Mouse (Mus musculus) olfactory bulb, adult 2 months (tissue): ENCODE data around the gene Drd2. TPM values are rescaled to one million over a fixed set of nuclear protein-coding genes. Genes with fewer than 3 reads are reported as not detected.

ENCODE experiments used
- H3K27ac ChIP-seq: fragments of 200-500 bp; 2 replicates; pipeline ENCODE4 v1.5.1; 2012; ENCODE audit warnings: low read depth, low read length; ENCODE audit not compliant: insufficient read depth
- H3K4me1 ChIP-seq: fragments of 200-500 bp; 2 replicates; pipeline ENCODE4 v1.6.1; 2012; ENCODE audit warnings: low read length; ENCODE audit not compliant: control insufficient read depth, insufficient read depth
- H3K4me3 ChIP-seq: fragments of 200-500 bp; 2 replicates; pipeline ENCODE4 v1.5.1; 2012; ENCODE audit warnings: mild to moderate bottlenecking, low read depth, low read length, moderate library complexity; ENCODE audit not compliant: insufficient read depth
- CTCF ChIP-seq: fragments of 200-500 bp; IDR thresholded peaks from 2 replicates; pipeline ENCODE4 v1.5.1; 2012; ENCODE audit warnings: low read depth, mild to moderate bottlenecking, low read length, moderate library complexity; ENCODE audit not compliant: insufficient read depth
- POLR2A ChIP-seq: fragments of 200-500 bp; IDR thresholded peaks from 2 replicates; pipeline ENCODE4 v1.6.1; 2012; ENCODE audit warnings: mild to moderate bottlenecking, low read depth, low read length, moderate library complexity; ENCODE audit not compliant: insufficient read depth
- WGBS: fragments of 180-500 bp; shearing (Covaris S2); methylation state at CpG from one replicate; pipeline ENCODE4 v1.1.7; 2018; 5-methylcytosine and 5-hydroxymethylcytosine counted together
- polyA plus RNA-seq: library from polyadenylated mRNA; stranded (reverse); fragments of >200 nt; gene quantifications from 2 replicates; pipeline ENCODE4 v1.2.4, GENCODE M21; 2012; ENCODE audit warnings: low replicate concordance; ENCODE audit not compliant: missing spikeins, insufficient read depth, insufficient read length

Gene Drd2
- polyA plus RNA-seq, 1 experiment = not detected

GRCm38 (mm10) chr9:49384041-49384440 lies 43.6 kb downstream of the Drd2 start:
- H3K27ac ChIP-seq = no peak overlapping the region
- no peak overlapping the region for H3K4me3 ChIP-seq
- TF ChIP-seq POLR2A (no peak), CTCF (no peak)
- H3K4me1 ChIP-seq = peaks cover 4% of the 10 kb centered on the region; the same call in 1 of the 2 replicates
- WGBS = 64% methylated on average over 3 of the region's 3 CpGs

GRCm38 (mm10) chr9:49384855-49385254 lies 44.4 kb downstream of the Drd2 start:
- no peak overlapping the region for H3K27ac ChIP-seq
- H3K4me1 ChIP-seq = peaks cover 4% of the 10 kb centered on the region; the same call in 1 of the 2 replicates
- WGBS = 95% methylated on average over 6 of the region's 6 CpGs
- no peak overlapping the region for H3K4me3 ChIP-seq
- TF ChIP-seq POLR2A (no peak), CTCF (no peak)

- Histone ChIP-seq H3K4me1 (peaks cover 4% of the 10 kb centered on the region; the same call in 1 of the 2 replicates), H3K4me3 (no peak overlapping the region), H3K27ac (no peak overlapping the region)
- TF ChIP-seq CTCF (no peak), POLR2A (no peak)
- 64% methylated on average over 7 of the region's 7 CpGs for WGBS
These were observed 44.9 kb downstream of the Drd2 start for GRCm38 (mm10) chr9:49385301-49385700.

GRCm38 (mm10) chr9:49386119-49386518 lies 45.7 kb downstream of the Drd2 start:
- no peak for TF ChIP-seq CTCF
- no peak for TF ChIP-seq POLR2A
- 18% methylated on average over 11 of the region's 11 CpGs for WGBS
- H3K4me3 ChIP-seq = no peak overlapping the region
- peaks cover 4% of the 10 kb centered on the region; the same call in 1 of the 2 replicates for H3K4me1 ChIP-seq
- no peak overlapping the region for H3K27ac ChIP-seq

DNA sequence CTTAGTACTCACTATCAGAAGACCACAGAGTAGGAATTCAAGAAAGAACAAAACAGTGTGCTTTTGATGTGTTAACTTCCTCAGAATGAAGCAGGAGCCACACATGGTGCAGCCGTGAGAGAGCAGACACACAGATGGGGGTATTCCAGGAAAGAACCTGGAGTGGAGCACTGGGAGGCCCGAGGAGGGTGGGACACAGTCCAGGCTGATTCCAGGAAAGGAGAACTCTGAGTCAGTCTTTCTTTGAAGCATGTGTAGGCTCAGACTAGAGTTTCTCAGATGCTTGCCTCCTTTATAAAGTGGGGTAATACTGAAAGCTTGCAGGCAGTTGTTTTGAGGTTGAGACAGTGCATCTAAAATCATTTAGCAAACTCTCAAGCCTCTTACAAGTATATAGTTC lies 51.8 kb downstream of the Drd2 start:
- no peak for TF ChIP-seq CTCF
- no peak for TF ChIP-seq POLR2A
- Histone ChIP-seq H3K4me1 (no peaks in the 10 kb centered on the region), H3K27ac (no peak overlapping the region), H3K4me3 (no peak overlapping the region)
- 47% methylated on average over 2 of the region's 2 CpGs for WGBS

DNA sequence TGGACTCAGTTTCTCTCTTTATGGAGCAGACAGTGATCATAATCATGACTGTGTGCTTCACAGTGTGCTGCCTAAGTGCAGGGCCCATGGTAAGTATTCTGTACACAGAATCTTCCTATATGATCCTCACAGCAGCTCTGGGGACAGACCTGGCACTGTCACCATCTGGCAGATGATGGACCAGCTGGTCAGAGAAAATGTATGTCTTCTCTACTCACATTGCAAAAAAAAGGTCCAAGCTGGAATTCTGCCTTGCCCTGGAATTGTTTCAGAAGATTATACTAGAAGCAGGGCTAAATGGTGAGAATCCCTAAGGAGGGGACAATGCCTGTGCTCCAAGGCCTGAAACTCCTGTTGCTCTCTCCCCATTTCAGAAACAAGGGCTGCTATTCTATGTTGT lies 55.6 kb downstream of the Drd2 start:
- H3K4me3 ChIP-seq = no peak overlapping the region
- no peak overlapping the region for H3K27ac ChIP-seq
- TF ChIP-seq CTCF = no peak
- no peak for TF ChIP-seq POLR2A
- no peaks in the 10 kb centered on the region for H3K4me1 ChIP-seq

GRCm38 (mm10) chr9:49403711-49404110 lies 63.3 kb downstream of the Drd2 start:
- H3K4me1 ChIP-seq = 0 out of 2 replicates have a peak, but pooled peaks cover 4% of the 10 kb centered on the region
- WGBS = 79% methylated on average over 2 of the region's 2 CpGs
- no peak overlapping the region for H3K4me3 ChIP-seq
- TF ChIP-seq POLR2A (no peak), CTCF (no peak)
- no peak overlapping the region for H3K27ac ChIP-seq

- H3K4me3 ChIP-seq = no peak overlapping the region
- 77% methylated on average over 5 of the region's 5 CpGs for WGBS
- TF ChIP-seq POLR2A = no peak
- TF ChIP-seq CTCF = no peak
- peaks cover 4% of the 10 kb centered on the region; the same call in 1 of the 2 replicates for H3K4me1 ChIP-seq
- no peak overlapping the region for H3K27ac ChIP-seq
These were observed 66.6 kb downstream of the Drd2 start for GRCm38 (mm10) chr9:49407028-49407427.

GRCm38 (mm10) chr9:49410621-49411020 lies 70.2 kb downstream of the Drd2 start:
- Histone ChIP-seq H3K4me3 (no peak overlapping the region), H3K27ac (no peak overlapping the region), H3K4me1 (no peaks in the 10 kb centered on the region; the same call in 1 of the 2 replicates)
- TF ChIP-seq POLR2A = no peak
- TF ChIP-seq CTCF = no peak
- whole genome bisulfite sequencing = 85% methylated on average over 5 of the region's 5 CpGs

GRCm38 (mm10) chr9:49423866-49424265 lies 83.4 kb downstream of the Drd2 start:
- WGBS = 90% methylated on average over 5 of the region's 5 CpGs
- H3K4me3 ChIP-seq = no peak overlapping the region
- H3K27ac ChIP-seq = no peak overlapping the region
- H3K4me1 ChIP-seq = peaks cover 5% of the 10 kb centered on the region; the same call in 1 of the 2 replicates
- TF ChIP-seq POLR2A (no peak), CTCF (no peak)
